Mouse (Mus musculus): ENCODE results near the gene Dthd1.
A peak's percentile ranks its signal among the peaks of the same experiment; 100 is the strongest.

The Dthd1 gene

DNA sequence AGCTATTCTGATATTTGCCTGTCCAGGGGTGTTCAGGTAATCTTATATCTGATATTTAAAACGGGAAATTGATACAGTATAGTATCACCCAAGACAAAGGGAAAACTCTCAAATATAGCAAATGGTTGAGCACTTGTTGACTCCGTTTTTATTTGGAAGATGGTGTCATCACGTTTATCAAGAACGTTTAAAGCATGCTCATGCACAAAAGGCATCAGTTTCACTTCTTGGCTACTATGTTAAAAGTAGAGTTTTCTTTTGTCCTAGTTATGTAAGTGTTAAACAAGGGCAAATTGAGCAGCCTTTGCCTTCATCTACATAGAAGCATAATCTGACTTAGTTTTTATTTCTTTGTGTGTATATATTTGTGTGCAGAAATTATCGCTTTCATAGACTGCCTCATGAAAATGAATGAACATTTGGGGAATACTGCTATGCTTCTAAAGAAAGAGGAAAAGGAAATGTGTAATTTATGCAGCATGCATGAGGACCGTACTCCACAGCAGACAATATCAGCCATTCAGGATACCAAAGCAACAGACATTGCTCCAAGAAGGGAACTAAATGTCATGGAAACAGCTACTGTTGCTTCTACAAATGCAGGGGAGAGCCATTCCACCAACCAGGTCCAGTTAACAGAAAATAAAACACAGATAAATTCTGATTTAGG, at the start of gene Dthd1:
Dthd1 (plus strand) TSS at position 422 of the 670 bp plus-strand sequence.
- DNase-seq (ENCODE audit: low read depth, low spot score), result peak; percentile 30

DNA sequence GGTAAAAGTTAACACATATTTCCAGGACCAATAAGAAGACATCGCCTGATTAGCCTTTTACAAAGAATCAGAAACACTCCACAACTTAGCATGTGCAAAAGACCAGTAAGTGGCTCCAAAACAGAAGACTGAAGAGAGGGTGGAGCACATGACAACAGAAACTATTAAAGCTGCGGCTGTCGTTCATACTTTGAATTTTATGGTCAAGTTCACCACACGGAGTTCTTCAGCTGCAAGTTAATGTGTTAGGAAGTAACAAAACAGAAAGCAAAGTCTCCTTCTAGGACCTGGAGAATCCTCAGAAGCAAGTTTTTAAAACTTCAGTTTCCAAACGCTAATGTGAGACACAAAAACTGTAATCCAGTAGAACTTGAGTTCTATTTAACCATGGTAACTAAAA, 49.5 kb upstream of the Dthd1 start:
- DNase-seq (ENCODE audit: low read depth, low spot score), result no peak

DNA sequence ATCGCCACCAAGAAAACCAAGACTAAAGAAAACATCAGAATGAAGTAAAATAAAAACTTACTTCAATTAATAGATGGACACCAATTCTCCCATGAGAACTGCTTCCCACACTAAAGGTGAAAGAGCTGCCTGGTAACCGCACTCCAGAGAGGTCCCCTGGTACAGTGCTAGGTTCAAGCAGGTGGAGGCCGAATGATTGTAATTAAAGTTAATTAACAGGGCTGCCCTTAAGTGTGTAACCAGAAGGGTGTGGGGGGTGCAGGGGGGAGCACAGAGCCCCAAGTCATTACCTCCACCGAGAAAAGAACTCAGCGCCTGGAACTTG, 48.2 kb upstream of the Dthd1 start:
- DNase-seq (ENCODE audit: low read depth, low spot score), result no peak

- DNase-seq (ENCODE audit: low read depth, low spot score), result peak; percentile 22
Observed at GRCm38 (mm10) chr5:62765784-62766701, 47.6 kb upstream of the Dthd1 start, which contains the start of gene Arap2. Gene Arap2, minus strand, starts transcription at chr5:62766159.

DNA sequence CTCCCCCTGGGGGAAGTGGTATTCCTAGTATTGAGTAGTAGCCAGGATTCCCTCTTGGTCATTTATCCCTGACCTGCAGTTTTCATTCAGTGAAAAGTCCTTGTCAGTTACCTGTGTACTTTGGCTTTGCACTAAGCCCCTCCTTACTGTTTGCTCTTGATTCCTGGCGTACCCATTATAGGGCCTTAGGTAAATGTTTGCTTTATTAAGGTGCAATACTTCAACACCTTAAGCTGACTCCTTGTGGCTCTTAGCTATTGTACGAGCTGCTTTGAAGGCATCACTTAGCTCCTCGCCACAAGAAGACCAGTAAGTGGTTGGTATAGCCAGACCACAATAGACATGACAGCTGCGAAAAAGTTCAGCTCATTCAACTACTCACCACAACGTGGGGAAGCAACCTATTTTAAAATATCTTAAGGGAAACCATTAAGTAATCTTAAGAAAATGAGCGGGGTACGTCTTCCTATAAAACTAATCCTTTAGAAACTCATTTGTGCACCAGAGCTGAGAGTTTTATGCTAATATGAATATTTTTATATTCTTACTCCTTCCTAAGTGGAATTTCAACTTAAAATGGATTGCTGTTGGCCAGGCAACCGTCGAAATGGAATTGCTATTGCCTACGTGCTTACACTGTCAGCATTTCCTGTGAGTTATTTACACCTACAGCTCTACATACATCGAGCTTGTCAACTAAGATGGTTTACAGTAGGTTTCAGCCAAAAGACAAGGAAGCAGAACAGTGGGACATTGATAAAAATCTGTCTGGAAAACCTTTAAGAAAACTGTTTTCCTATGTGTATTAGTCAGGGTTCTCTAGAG, 41.6 kb upstream of the Dthd1 start:
- DNase-seq (ENCODE audit: low read depth, low spot score), result no peak

GRCm38 (mm10) chr5:62777804-62778203, 35.8 kb upstream of the Dthd1 start:
- no peak for DNase-seq (ENCODE audit: low read depth, low spot score)

DNA sequence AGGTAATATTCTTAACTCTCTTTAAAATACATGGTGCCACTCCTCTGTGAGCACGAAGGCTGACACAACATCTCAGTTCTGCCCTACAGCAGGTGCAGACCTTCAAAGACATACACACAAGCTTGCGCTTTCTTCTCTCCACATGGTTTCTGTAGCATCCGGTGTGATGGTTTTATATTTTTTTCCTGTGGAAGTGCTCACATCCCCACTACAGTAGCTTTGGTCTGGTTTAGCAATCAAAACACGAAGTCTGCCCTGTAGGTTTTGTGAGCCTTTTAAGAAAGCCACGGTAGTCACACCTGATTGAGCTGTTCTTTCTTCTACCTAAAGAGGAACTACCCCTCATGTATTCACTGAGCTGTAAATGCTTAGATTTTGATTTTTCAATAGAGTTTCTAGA, 34.9 kb upstream of the Dthd1 start:
- DNase-seq (ENCODE audit: low read depth, low spot score), result no peak

DNA sequence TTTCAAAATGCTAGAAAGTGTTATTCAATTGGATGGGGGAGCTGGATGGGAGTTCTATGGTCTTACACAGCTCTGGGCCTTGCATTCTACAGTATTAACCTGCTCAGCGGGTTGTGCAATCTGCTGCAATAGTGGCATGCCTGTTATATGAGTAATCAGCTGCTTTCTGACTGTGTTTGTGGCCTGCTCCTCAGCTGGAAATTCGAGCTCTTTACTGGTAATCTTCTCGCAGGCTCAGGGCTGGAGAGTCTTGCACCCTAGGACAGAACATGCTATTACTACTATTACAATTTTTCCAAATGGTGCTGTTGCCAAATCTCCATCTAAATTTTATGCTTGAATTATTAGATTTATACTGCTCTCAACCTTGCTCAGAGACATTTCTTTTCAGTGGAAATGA, 26.8 kb upstream of the Dthd1 start:
- DNase-seq (ENCODE audit: low read depth, low spot score), result no peak

- no peak for DNase-seq (ENCODE audit: low read depth, low spot score)
Observed at GRCm38 (mm10) chr5:62790921-62791564, 22.6 kb upstream of the Dthd1 start.

DNA sequence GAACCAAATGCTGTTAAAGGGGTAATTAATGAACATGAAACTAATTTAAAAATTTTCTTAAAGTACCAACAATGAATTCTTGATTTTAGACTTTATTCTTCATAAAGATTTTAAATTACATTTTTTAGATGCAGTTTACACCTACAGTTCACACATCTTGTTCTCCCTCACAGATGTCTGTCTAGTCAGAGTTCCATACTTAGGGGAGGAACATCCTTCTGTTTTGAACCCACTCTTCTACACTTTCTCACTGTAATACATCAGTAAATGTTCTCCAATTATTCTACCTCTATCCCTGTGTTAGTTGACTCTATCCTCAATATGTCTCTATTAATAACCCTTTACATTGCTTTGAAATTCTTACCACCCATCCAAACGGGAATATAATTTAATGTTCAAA, 20.8 kb upstream of the Dthd1 start:
- DNase-seq (ENCODE audit: low read depth, low spot score), result no peak

GRCm38 (mm10) chr5:62814072-62814414, 420 bp downstream of the Dthd1 start:
- no peak for DNase-seq (ENCODE audit: low read depth, low spot score)

DNA sequence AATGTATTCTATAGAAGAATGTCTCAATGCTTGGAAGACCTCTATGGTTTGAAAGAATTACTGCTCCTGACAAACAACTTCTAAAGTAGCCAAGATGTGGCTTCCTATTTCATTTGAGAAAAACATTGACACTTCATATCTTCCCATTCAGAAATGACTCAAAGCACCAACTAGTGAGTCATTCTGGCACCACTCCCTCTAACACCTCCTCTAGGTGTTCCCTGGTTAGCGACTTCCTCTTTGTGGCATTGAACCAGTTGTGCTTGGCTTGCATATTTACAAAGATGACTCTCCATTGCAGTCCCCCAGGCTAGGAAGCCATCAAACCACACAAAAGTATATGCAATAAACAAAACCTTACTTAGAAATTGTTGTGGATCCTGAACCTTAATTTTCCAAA, 2.1 kb downstream of the Dthd1 start:
- no peak for DNase-seq (ENCODE audit: low read depth, low spot score)

DNA sequence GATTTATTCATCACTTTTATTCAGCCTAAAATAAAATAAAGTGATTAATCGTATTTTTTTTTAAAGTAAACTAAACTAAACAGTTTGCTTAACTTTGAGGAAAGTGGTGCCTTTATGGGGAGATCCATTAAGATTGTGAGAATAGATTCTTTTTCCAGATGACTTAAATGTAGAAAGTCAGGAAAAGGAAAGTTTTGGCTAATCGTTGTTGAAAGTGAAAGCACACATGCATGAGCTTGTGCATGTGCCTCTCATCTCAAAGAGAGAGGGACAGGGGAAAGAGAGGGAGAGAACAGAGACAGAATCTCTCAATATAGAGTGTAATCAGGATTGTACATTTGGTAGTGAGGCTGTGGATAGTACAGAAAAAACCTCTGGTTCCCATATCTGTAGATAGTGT, 5.9 kb downstream of the Dthd1 start:
- DNase-seq (ENCODE audit: low read depth, low spot score), result no peak

DNA sequence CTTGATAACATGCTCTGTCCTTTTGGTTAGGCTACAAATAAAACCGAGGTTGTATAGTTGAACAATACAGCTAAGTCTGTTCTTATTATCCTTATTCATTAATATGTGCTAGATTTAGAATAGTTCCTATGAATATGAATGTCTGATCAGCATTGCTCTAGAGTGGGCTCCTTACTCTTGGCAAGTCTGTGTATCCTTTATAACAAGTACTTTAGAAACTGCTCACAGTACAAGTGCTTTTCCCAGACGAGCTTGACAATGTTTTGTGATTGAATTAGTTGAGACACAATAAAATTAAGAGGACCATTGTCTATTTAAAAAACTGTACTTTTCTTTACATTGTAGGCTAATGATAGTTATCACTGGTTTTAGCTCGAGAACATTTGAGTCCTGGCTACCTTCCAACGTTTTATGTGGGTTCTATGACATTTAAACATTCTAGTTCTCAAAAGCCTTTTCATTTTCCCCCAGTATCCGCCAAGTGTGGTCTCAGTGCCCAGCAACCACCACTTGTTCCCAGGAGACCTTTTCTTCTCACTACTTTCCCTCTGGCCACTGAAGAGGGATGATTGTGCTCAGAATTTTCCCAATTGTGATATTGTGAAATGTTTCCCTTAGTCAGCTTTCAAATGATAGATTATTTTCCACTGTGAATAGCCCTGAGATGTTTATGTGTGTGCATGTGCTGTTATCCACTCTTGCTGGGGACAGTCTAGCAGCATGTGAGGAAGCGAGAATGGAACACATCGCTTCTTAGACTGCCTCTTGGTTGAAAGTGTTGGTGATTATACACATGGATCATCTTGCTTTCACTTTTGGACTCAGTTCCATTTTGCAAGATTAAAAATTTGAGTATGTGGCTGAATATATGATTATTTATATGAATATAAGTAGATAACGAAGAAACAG, 7.0 kb downstream of the Dthd1 start:
- no peak for DNase-seq (ENCODE audit: low read depth, low spot score)

GRCm38 (mm10) chr5:62842955-62843730, 29.5 kb downstream of the Dthd1 start:
- no peak for DNase-seq (ENCODE audit: low read depth, low spot score)

DNA sequence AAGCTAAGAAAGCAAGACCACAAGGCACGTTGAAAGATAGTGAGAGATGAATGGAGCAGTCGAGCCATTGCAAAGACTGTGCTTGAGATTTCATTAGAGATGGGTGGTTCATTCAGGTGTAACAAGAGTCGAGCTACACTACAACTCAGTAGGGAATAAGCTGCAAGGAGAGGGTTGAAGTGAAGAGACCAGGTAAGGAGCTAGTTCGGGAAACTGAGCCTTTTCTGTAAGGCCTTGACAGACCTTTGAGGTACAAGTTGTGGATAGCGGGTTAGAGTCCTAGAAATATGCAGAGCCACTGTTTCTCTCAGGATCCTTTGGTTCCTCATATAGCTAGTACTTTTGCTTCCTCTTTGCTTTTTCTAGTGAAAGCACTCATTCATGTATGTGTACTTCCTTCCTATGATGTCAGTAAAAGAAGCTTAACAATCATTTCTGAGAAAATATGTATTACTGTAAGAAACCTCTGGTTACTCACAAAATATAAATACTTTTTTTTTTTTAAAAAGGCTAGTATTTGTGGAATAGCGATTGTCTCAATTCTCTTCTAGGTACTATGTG, 33.0 kb downstream of the Dthd1 start:
- no peak for DNase-seq (ENCODE audit: low read depth, low spot score)

DNA sequence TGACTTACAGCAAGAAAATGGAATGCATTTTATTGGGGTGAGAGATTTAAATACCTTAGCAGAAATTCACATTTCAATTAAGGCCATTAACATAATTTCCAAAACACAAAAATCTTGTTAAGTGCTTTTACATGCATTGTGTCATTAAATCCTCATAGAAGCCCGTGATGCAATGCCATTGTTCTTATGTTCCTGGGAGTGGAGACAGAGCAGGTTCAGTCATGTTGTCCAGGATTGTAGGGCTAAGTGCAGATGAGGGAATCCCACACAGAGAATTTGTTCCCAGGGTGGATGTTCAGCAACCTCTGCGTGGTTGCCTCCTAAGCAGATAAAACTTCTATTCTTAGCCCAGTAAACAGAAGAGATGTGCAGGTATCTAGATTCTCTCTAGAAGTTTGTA, 37.7 kb downstream of the Dthd1 start:
- no peak for DNase-seq (ENCODE audit: low read depth, low spot score)

GRCm38 (mm10) chr5:62854361-62854844, 40.8 kb downstream of the Dthd1 start:
- no peak for DNase-seq (ENCODE audit: low read depth, low spot score)

- no peak for DNase-seq (ENCODE audit: low read depth, low spot score)
Observed at GRCm38 (mm10) chr5:62857502-62857901, 43.9 kb downstream of the Dthd1 start.

Data from mesoderm, embryonic 11.5 days (tissue).